Mouse (Mus musculus): ENCODE measurements around the gene Celsr2. TPM values are rescaled to one million over a fixed set of nuclear protein-coding genes. Genes with fewer than 3 reads are reported as not detected.

Gene Celsr2
- polyA plus RNA-seq, 1 experiment from 2014 or later, result not detected

DNA sequence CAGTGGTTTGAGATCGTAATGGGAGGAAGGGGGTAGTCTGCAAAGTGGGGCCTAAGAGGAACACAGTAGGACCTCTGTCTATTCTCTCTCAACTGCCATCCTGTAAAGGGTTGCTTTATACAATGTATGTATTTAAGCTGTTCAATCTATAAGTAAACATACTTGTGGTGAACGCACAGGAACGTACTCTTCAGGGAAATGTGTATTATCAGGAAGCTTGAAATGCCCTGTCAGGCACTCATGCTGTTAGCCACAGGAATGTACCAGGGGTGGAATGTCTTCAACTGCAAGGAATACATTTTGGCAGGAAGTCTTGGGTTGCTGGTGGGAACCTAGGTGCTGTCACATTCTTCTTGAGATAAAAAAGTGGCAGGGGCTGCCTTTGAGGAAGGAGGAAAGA is 42.7 kb downstream of the Celsr2 start:
- Histone ChIP-seq H3K36me3 (ENCODE audit: inconsistent target) (no peaks in the 10 kb centered on the region), H3K4me3 (ENCODE audit: inconsistent target) (no peak overlapping the region), H3K27ac (no peak overlapping the region), H3K79me2 (ENCODE audit: inconsistent target) (no peaks in the 10 kb centered on the region)
- WGBS (ENCODE audit: missing documents), result 67% methylated on average over 3 of the region's 3 CpGs

DNA sequence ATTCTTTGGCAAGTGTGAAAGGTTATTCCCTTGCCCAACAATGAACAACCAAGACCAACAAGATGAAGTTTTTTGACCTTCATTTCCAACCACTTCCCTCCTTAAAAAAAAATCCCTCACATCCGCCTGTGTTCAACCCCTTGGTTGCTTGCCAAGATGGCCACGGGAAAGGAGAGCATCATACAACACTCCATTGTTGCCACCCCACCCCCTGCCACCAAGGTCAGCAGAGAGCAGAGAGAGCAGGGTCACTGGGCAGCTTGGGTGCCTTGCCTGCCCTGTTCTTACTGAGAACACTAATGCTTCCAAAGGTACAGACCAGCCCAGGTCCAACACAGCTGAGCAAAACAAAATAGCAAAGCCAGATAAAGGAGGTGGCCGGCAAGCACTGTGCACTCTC is 43.1 kb downstream of the Celsr2 start:
- H3K79me2 ChIP-seq (ENCODE audit: inconsistent target), result no peaks in the 10 kb centered on the region
- no peaks in the 10 kb centered on the region for H3K36me3 ChIP-seq (ENCODE audit: inconsistent target)
- WGBS (ENCODE audit: missing documents), result 33% methylated on average over 3 of the region's 3 CpGs
- no peak overlapping the region for H3K27ac ChIP-seq
- no peak overlapping the region for H3K4me3 ChIP-seq (ENCODE audit: inconsistent target)

DNA sequence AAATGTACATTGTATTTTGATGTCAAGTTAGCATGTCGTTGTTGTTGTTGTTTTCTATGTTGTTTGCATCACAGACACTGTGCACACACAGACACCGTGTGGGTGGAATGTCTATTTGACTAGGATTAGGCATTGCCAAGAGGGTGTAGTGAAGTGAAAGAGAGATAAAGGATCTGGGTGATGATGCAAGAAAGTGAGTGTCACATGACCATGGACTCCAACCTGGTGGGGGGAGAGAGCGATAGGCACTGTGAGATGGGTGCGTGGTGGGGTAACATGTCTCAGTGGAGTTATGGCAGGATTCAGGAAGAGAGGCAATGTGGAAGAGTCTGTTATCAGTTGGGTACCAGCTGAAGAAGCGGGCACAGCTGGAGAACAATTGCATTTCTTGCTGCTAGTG is 46.6 kb downstream of the Celsr2 start:
- Histone ChIP-seq H3K4me3 (ENCODE audit: inconsistent target) (no peak overlapping the region), H3K36me3 (ENCODE audit: inconsistent target) (no peaks in the 10 kb centered on the region), H3K27ac (no peak overlapping the region), H3K79me2 (ENCODE audit: inconsistent target) (no peaks in the 10 kb centered on the region)
- 71% methylated on average over 5 of the region's 5 CpGs for WGBS (ENCODE audit: missing documents)

DNA sequence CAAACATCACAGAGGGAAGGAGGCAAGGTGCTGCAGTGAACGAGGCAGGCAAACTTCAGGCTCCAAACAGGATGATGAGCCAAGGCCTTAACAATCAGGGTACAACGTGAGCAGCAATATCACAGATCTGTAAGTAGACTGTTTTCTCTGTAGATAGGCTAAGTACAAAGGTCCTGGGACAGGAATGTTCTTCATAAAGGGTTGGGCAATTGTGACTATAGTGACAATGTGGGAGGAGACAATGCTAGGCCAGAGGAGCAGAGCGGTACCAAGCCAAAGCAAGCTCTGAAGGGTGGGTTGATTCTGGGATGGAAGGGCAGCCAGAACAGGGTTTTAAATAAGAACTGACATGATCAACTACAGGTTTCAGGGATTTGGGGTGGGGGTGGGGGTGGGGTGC is 47.5 kb downstream of the Celsr2 start:
- Histone ChIP-seq H3K79me2 (ENCODE audit: inconsistent target) (no peaks in the 10 kb centered on the region), H3K27ac (no peak overlapping the region), H3K36me3 (ENCODE audit: inconsistent target) (no peaks in the 10 kb centered on the region), H3K4me3 (ENCODE audit: inconsistent target) (no peak overlapping the region)
- WGBS (ENCODE audit: missing documents), result 92% methylated on average over 3 of the region's 3 CpGs

DNA sequence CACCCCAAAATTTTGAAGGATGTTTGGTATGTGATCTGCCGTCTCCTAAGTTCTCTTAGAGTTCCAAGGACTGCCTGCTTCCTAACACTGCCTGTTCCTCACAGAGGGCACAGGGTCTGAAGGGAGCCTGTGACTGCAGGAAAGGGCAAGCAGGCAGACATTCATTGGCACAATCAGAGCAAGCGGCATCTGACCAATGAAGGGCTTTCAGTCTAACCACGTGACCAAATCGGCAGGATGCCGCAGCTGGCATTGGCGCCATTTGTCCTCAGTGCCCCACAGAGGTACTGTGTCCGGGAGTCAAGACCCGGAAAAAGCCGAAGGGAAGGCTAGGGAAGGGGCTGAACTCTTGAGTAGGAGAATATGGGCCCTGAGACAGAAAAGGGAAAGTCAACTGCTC is 48.2 kb downstream of the Celsr2 start:
- 67% methylated on average over 9 of the region's 9 CpGs for WGBS (ENCODE audit: missing documents)
- H3K4me3 ChIP-seq (ENCODE audit: inconsistent target), result no peak overlapping the region
- no peaks in the 10 kb centered on the region for H3K36me3 ChIP-seq (ENCODE audit: inconsistent target)
- no peaks in the 10 kb centered on the region for H3K79me2 ChIP-seq (ENCODE audit: inconsistent target)
- H3K27ac ChIP-seq, result no peak overlapping the region

DNA sequence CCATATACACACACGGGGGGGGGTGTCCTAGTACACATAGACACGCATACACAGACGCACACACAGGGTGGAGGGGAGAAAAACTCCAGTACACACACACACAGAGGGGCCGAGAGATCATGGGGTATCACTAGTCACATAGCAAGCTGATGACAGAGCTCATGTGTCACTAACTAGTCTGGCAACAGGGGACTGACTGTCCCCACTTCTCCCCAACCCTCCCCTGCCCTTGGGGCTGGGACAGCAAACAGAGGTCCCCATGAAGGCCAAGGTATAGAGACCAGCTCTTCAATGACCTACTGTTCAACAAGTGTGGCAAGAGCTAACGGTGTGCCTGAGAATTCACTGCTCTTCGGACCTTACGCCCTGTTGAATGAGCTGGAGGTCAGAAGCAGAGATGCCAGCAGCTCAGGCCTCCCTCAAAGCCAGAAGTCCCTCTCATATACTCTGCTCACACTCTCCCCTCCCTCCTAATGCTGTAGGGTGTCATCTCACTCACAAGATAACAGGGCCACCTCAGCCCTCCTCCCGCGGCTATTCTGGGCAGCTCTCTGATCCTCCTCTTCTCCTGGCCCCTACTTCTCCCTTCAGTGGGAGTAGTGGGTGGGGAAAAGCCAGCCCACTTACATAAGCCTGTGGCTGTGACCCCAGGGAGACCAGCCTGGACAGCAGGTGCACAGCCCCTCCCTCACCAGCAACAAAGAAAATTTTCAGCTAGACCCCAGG is 50.9 kb downstream of the Celsr2 start, which contains the start of gene Mybphl:
TSS of gene Mybphl (plus strand) at position 642 of the 726 bp plus-strand sequence.
- no peaks in the 10 kb centered on the region for H3K79me2 ChIP-seq (ENCODE audit: inconsistent target)
- H3K4me3 ChIP-seq (ENCODE audit: inconsistent target), result no peak within 1 kb of the TSS
- H3K27ac ChIP-seq, result no peak within 1 kb of the TSS
- WGBS (ENCODE audit: missing documents), result 84% methylated on average over 9 of the region's 9 CpGs
- no peaks in the 10 kb centered on the region for H3K36me3 ChIP-seq (ENCODE audit: inconsistent target)

DNA sequence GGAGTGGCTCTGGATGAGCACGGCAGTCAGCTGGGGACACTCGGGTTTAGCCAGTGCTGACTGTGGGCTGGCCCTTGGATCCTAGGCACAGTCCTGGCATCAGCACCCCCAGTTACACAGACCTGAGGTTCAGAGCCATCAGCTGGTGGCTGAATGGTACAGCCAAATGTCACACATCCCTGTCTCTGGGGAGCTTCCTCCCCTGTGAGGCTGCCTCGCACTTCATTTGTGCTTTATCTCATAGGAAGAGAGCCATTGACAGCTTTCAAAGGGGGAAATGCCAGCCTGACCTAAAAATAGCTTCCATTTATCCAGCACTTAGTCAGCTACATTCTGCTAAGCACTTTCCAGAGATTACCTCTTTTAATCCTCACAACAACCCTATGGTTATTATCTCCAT is 51.7 kb downstream of the Celsr2 start:
- H3K4me3 ChIP-seq (ENCODE audit: inconsistent target), result no peak overlapping the region
- 60% methylated on average over 3 of the region's 3 CpGs for WGBS (ENCODE audit: missing documents)
- H3K27ac ChIP-seq, result no peak overlapping the region

DNA sequence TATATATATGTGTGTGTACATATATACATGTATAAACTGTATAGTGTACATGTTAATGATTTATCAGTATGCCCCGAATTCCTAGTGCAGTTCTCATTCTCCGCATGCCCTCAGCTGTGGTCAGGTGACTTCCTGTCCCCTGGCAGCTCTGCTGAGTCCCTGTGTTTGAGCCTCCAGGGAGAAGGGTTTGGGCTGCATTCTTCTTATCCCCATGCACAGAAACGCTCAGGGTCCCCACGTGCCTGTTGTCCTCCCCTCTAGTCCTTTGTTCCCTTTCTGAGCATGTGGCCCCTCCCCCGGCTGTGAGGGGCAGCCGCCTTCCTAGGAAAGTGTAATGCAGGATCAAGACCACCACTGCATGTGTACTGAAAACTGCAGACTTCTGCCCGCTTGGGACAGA is 54.5 kb downstream of the Celsr2 start:
- WGBS (ENCODE audit: missing documents), result 30% methylated on average over 7 of the region's 7 CpGs
- no peaks in the 10 kb centered on the region for H3K36me3 ChIP-seq (ENCODE audit: inconsistent target)
- H3K4me3 ChIP-seq (ENCODE audit: inconsistent target), result no peak overlapping the region
- H3K79me2 ChIP-seq (ENCODE audit: inconsistent target), result no peaks in the 10 kb centered on the region
- no peak overlapping the region for H3K27ac ChIP-seq

More for the DNA sequence above, 51.7 kb downstream of the Celsr2 start:
- no peaks in the 10 kb centered on the region for H3K79me2 ChIP-seq (ENCODE audit: inconsistent target)
- H3K36me3 ChIP-seq (ENCODE audit: inconsistent target), result no peaks in the 10 kb centered on the region

DNA sequence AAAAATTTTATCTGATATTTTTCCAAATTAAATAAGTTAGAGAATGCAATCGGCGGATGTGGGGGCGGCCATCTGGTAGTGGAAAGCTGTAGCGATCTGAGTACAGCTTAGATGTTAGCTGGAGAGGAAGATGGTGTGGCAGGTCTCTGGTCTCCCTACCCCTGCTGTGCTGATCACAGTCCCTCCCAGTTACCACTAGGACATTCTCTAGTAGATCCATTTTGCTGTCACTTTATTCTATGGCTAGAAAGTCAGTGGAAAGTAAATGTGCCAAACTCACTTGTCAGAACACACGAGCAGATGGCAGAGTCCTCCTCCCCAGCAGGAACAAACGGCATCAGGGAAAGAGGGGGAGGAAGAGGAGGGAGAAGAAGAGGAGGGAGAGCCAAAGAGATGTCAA is 56.9 kb downstream of the Celsr2 start:
- WGBS (ENCODE audit: missing documents), result 92% methylated on average over 6 of the region's 6 CpGs
- no peaks in the 10 kb centered on the region for H3K79me2 ChIP-seq (ENCODE audit: inconsistent target)
- H3K27ac ChIP-seq, result no peak overlapping the region
- no peaks in the 10 kb centered on the region for H3K36me3 ChIP-seq (ENCODE audit: inconsistent target)
- no peak overlapping the region for H3K4me3 ChIP-seq (ENCODE audit: inconsistent target)

DNA sequence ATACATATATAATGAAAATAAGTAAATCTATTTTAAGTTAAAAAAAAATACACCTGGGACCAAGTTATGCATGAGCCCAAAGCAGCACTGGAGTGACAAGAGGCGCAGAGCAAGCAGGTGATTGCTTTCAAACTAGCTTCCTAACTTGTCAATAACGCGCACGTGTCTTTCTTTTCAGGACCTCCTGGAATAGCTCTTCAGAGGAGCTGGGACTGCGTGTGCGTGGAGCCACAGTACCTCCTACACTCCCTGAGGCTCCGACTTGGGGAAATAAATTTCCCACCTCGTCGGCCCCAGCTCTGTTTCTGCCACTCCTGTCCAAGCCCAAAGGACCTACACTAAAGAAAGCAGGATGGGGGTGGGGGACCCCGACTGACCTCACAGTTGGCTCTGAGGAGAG is 58.3 kb downstream of the Celsr2 start:
- Histone ChIP-seq H3K36me3 (ENCODE audit: inconsistent target) (no peaks in the 10 kb centered on the region), H3K27ac (no peak overlapping the region), H3K79me2 (ENCODE audit: inconsistent target) (no peaks in the 10 kb centered on the region), H3K4me3 (ENCODE audit: inconsistent target) (no peak overlapping the region)
- WGBS (ENCODE audit: missing documents), result 96% methylated on average over 10 of the region's 10 CpGs

DNA sequence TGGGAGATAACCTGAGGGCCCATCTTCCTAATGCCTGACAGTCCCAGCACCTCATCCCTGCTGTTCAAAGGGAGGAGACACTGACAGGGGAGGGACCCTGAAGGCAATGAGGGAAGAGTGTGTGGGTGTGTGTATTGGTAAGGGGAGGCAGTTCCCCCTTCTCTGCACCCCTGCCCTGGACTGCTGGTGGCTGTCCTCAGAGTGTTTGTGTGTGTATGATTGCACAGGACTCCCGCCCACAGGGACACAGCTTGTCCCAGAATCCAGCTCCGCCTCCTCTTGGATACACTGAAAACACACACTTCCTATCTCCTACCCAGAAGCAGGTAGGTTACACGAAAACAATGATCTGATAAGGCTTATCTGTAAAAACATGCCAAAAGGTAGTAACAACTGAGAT is 60.1 kb downstream of the Celsr2 start:
- no peaks in the 10 kb centered on the region for H3K79me2 ChIP-seq (ENCODE audit: inconsistent target)
- H3K36me3 ChIP-seq (ENCODE audit: inconsistent target), result no peaks in the 10 kb centered on the region
- no peak overlapping the region for H3K27ac ChIP-seq
- no peak overlapping the region for H3K4me3 ChIP-seq (ENCODE audit: inconsistent target)
- WGBS (ENCODE audit: missing documents), result 93% methylated on average over 3 of the region's 3 CpGs

DNA sequence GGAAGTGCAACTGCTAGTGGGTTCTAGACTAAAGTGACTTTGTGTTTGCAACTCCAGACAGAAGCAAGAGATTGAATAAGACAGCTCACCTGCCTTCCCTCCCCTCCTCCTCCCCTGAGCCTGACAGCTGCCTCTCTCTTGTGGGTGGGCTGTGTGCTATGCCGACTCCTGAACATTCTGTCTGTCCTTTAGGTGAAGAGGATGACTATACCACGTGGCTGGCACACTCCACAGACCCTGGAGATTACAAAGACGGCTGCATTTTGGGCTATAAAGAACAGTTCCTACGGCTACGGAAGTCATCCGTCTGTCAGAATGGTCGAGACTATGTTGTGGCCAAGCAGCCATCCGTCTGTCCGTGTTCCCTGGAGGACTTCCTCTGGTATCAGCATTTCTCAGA is 67.0 kb downstream of the Celsr2 start:
- 84% methylated on average over 9 of the region's 9 CpGs for WGBS (ENCODE audit: missing documents)
- H3K36me3 ChIP-seq (ENCODE audit: inconsistent target), result no peaks in the 10 kb centered on the region
- no peaks in the 10 kb centered on the region for H3K79me2 ChIP-seq (ENCODE audit: inconsistent target)
- H3K4me3 ChIP-seq (ENCODE audit: inconsistent target), result no peak overlapping the region
- H3K27ac ChIP-seq, result no peak overlapping the region

DNA sequence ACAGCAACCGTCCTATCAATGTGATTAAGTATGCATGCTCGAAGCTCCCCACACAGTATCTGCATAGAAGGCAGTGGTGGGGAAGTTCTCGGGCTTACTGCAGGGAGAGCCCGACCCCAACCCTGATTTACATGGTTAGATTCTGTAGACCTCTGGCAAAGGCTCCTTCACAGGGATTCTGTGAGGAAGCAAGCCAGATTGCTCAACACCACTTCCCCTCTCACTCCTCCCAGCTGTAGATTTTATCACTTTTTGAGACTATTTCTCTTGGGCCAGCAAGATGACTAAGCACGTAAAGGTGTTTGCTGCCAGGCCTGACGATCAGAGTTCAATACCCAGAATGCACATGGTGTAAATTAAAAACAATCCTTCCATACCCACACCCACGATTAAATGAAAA is 69.5 kb downstream of the Celsr2 start:
- Histone ChIP-seq H3K4me3 (ENCODE audit: inconsistent target) (no peak overlapping the region), H3K79me2 (ENCODE audit: inconsistent target) (no peaks in the 10 kb centered on the region), H3K36me3 (ENCODE audit: inconsistent target) (no peaks in the 10 kb centered on the region), H3K27ac (no peak overlapping the region)
- WGBS (ENCODE audit: missing documents), result 33% methylated on average over 7 of the region's 7 CpGs

DNA sequence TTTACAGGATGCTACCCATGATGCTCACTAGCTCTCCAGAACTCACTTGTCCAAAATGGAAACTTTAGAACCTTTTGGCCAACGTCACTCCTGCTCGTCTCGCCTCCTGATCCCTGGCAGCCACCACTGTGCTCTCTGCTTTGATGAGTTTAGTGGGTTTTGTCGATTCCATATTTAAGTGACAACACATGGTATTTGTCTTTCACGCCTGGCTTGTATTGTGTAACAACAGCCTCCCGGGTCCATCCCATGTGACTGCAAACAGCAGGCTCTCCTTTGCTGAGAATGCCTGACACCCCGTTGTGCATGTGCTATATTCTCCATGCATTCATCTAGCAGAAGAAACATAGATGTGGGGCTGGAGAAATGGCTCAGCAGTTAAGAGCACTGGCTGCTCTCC is 73.2 kb downstream of the Celsr2 start:
- Histone ChIP-seq H3K36me3 (ENCODE audit: inconsistent target) (no peaks in the 10 kb centered on the region), H3K27ac (no peak overlapping the region), H3K4me3 (ENCODE audit: inconsistent target) (no peak overlapping the region), H3K79me2 (ENCODE audit: inconsistent target) (no peaks in the 10 kb centered on the region)
- WGBS (ENCODE audit: missing documents), result 83% methylated on average over 5 of the region's 7 CpGs

DNA sequence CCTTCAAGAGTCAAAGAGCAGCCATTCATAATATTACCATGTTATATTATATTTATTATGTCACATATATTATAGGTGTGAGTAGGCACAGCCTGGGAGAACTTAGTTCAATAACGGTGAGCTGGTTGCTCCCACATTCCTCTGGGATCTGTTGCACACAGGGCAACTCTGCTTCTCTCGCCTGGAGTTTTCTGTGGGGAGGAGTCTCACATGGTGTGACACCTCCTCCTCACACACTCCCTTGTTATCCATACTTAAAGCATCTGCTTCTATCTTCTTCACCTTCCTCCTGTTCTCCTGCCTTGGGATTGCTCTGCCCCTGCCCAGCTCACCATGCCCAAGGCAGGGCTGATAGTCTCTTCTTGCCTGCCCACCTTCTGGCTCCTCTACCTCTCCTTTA is 74.3 kb downstream of the Celsr2 start:
- Histone ChIP-seq H3K4me3 (ENCODE audit: inconsistent target) (no peak overlapping the region), H3K36me3 (ENCODE audit: inconsistent target) (no peaks in the 10 kb centered on the region), H3K79me2 (ENCODE audit: inconsistent target) (no peaks in the 10 kb centered on the region), H3K27ac (no peak overlapping the region)
- 94% methylated on average over 2 of the region's 2 CpGs for WGBS (ENCODE audit: missing documents)

All from macrophage (primary cell).